Mouse (Mus musculus) C2C12 (cell line): ENCODE data around the gene Umad1.

Experiments used
- CEBPB ChIP-seq: IDR thresholded peaks from one replicate; pipeline ENCODE4 v1.6.1; 2011; ENCODE audit warnings: low read depth, mild to moderate bottlenecking, control low read depth, moderate library complexity
- CTCF ChIP-seq: IDR thresholded peaks from one replicate; pipeline ENCODE4 v1.5.1; 2011; ENCODE audit not compliant: control insufficient read depth, insufficient read depth, insufficient read length
- MAX ChIP-seq: IDR thresholded peaks from one replicate; pipeline ENCODE4 v1.6.1; 2011; ENCODE audit warnings: mild to moderate bottlenecking, control low read depth
- MYOD1 ChIP-seq: IDR thresholded peaks from one replicate; pipeline ENCODE4 v1.6.1; 2011; ENCODE audit warnings: low read depth; ENCODE audit not compliant: control insufficient read depth, insufficient read length
- MYOG ChIP-seq: IDR thresholded peaks from one replicate; pipeline ENCODE4 v1.6.1; 2011; ENCODE audit not compliant: control insufficient read depth, insufficient read length; ENCODE audit errors: extremely low read depth
- USF1 ChIP-seq: IDR thresholded peaks from one replicate; pipeline ENCODE4 v1.6.1; 2011; ENCODE audit warnings: low read depth, mild to moderate bottlenecking, control low read depth, moderate library complexity

DNA sequence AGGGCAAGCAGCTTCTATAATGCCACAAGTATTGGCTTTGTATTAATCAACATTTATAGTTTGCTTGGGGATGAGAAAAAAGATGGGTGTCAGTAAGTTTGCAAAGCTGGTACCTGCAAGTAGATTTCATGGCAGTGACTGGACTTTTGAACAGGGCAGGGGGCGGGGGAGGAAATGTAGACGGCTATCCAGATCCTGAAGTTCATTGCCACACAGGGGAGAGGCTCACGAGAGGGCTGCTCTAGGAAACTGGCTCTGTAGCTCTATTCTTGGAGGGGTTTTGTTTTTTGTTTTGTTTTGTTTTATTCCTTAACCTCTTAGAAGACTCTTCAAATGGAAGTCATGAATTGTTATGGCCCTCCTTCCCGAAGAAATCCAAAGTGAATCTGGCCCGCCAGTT is 162.3 kb downstream of the Umad1 start:
- TF ChIP-seq MAX = no peak
- TF ChIP-seq USF1 = no peak
- no peak for TF ChIP-seq CTCF
- TF ChIP-seq CEBPB = no peak
- no peak for TF ChIP-seq MYOG
- TF ChIP-seq MYOD1 = no peak
